Mouse (Mus musculus) liver, postnatal 0 days (tissue): ENCODE results near the gene Troap.

Source experiments
- CTCF ChIP-seq: sonication (generic); IDR thresholded peaks from 2 replicates; pipeline ENCODE4 v1.5.1; 2016; ENCODE audit warnings: antibody characterized with exemption, low read depth
- EP300 ChIP-seq: IDR thresholded peaks from 2 replicates; pipeline ENCODE4 v1.6.1; 2016; ENCODE audit warnings: antibody characterized with exemption, low read depth, mild to moderate bottlenecking

DNA sequence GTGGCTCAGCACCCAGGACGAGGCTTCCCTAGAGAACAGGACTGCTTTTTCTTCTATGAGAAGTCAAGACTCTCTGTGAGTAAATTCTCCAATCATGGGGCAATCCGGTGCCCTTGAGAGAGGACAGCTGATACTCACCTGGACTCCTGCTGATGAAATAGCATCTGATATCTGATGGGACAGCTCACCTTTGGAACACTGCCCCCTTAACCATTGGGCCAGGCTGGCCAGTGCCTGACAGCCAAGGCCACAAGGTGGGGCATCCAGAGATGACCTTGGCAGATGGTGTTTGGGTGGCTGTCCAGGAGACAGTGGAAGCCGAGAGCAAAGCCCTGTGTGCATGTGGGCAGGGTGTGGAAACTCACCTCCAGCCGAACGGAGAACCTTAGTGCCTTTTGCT lies 32.0 kb upstream of the Troap start:
- no peak for TF ChIP-seq CTCF
- TF ChIP-seq EP300: no peak; the same call in 1 of the 2 replicates
